Mouse (Mus musculus): Measurements from ENCODE around the gene Cntn1.

GRCm38 (mm10) chr15:92276826-92277225 lies 225.9 kb downstream of the Cntn1 start:
- TF ChIP-seq CTCF (IDR thresholded peaks at IDR 0.05; ENCODE audit: low read depth, low read length) (no peak), EP300 (IDR thresholded peaks at IDR 0.05; ENCODE audit: insufficient read depth, low read depth, low read length) (no peak)
